Mouse (Mus musculus): ENCODE measurements at regions not wholly inside any gene's neighbourhood (a gene's known extent, or its start where the extent isn't known, plus 50 kb on each side); places are given as distances from the start of the nearest gene placed in this dataset.

- WGBS = 30% methylated on average over 2 of the region's 2 CpGs
- Histone ChIP-seq H3K9ac (no peak overlapping the region), H3K36me3 (replicated peaks; ENCODE audit: control insufficient read depth, insufficient read depth) (no peaks in the 10 kb centered on the region), H3K9me3 (ENCODE audit: control insufficient read depth, low read length) (no peaks in the 10 kb centered on the region), H3K4me1 (replicated peaks; ENCODE audit: control insufficient read depth, insufficient read depth, low read length) (peaks cover 8% of the 10 kb centered on the region; the same call in 1 of the 2 replicates), H3K27me3 (ENCODE audit: control insufficient read depth, insufficient read depth, low read length) (0 out of 2 replicates have a peak, but pooled peaks cover 3% of the 10 kb centered on the region), H3K4me3 (replicated peaks; ENCODE audit: low read length) (no peak overlapping the region), H3K4me2 (replicated peaks) (no peak overlapping the region), H3K27ac (no peak overlapping the region)
- no peak for DNase-seq (ENCODE audit: low spot score)
- ATAC-seq (ENCODE audit: low FRiP score) = no peak
These were observed 111.7 kb downstream of the Cdh26 start for GRCm38 (mm10) chr2:178542032-178542431.

- Histone ChIP-seq H3K4me3 (replicated peaks; ENCODE audit: low read length) (no peak overlapping the region), H3K4me1 (replicated peaks; ENCODE audit: control insufficient read depth, insufficient read depth, low read length) (peaks cover 8% of the 10 kb centered on the region; the same call in 1 of the 2 replicates), H3K36me3 (replicated peaks; ENCODE audit: control insufficient read depth, insufficient read depth) (no peaks in the 10 kb centered on the region), H3K4me2 (replicated peaks) (no peak overlapping the region), H3K27me3 (ENCODE audit: control insufficient read depth, insufficient read depth, low read length) (0 out of 2 replicates have a peak, but pooled peaks cover 3% of the 10 kb centered on the region), H3K9ac (no peak overlapping the region), H3K9me3 (ENCODE audit: control insufficient read depth, low read length) (no peaks in the 10 kb centered on the region), H3K27ac (no peak overlapping the region)
- no peak for DNase-seq (ENCODE audit: low spot score)
- whole genome bisulfite sequencing = 88% methylated on average over 1 of the region's 1 CpGs
- ATAC-seq (ENCODE audit: low FRiP score) = no peak
These were observed 114.1 kb downstream of the Cdh26 start for GRCm38 (mm10) chr2:178544411-178544810.

DNA sequence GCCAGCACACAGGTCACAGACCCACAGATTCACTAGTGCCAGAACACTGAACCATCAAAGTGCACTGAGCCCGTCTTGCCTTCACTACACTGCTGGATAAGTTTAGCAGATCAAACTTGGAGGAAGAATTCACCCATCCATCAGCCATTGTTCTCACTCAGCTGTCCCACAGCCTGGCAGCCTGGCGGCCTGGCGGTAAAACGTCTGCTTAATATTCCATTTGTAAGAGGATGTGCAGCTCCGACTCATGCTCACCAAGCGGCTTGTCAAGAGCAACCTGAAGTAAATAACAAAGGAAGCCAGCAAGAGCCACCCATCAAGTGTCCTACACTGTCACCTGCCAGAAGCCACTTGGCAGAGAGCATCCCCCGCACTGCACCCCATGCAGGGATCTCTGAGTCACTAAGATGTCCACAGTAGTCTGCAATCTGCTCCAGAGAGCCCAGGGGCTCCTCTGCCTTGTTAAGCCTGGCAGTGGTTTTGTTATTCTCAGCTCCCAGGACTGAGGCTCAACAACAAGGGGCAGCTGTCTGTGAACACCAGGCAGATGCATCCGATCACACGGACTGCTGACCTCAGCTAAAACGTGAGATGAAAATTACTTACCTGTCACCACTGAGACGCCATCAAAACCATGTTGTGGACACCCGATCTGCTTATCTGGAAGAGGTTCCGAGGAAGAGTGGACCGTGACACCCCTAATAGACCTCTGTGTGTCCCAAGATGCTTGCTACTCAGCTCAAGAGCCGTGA, 115.4 kb downstream of the Cdh26 start:
- Histone ChIP-seq H3K4me3 (replicated peaks; ENCODE audit: low read length) (no peak overlapping the region), H3K4me1 (replicated peaks; ENCODE audit: control insufficient read depth, insufficient read depth, low read length) (peaks cover 8% of the 10 kb centered on the region; the same call in 1 of the 2 replicates), H3K36me3 (replicated peaks; ENCODE audit: control insufficient read depth, insufficient read depth) (no peaks in the 10 kb centered on the region), H3K4me2 (replicated peaks) (no peak overlapping the region), H3K27ac (no peak overlapping the region), H3K27me3 (ENCODE audit: control insufficient read depth, insufficient read depth, low read length) (0 out of 2 replicates have a peak, but pooled peaks cover 1% of the 10 kb centered on the region), H3K9ac (no peak overlapping the region; the same call in 1 of the 2 replicates), H3K9me3 (ENCODE audit: control insufficient read depth, low read length) (no peaks in the 10 kb centered on the region)
- DNase-seq (ENCODE audit: low spot score) = no peak
- 47% methylated on average over 15 of the region's 15 CpGs for WGBS
- ATAC-seq (ENCODE audit: low FRiP score) = no peak

GRCm38 (mm10) chr2:178546353-178546720, 116.0 kb downstream of the Cdh26 start:
- no peaks in the 10 kb centered on the region for H3K27me3 ChIP-seq (ENCODE audit: control insufficient read depth, insufficient read depth, low read length)
- H3K4me3 ChIP-seq (replicated peaks; ENCODE audit: low read length) = no peak overlapping the region
- H3K4me1 ChIP-seq (replicated peaks; ENCODE audit: control insufficient read depth, insufficient read depth, low read length) = peaks cover 8% of the 10 kb centered on the region; the same call in 1 of the 2 replicates
- no peak for ATAC-seq (ENCODE audit: low FRiP score)
- no peak for DNase-seq (ENCODE audit: low spot score)
- no peak overlapping the region for H3K27ac ChIP-seq
- H3K9ac ChIP-seq = no peak overlapping the region
- H3K9me3 ChIP-seq (ENCODE audit: control insufficient read depth, low read length) = no peaks in the 10 kb centered on the region
- 84% methylated on average over 3 of the region's 3 CpGs for WGBS
- no peak overlapping the region for H3K4me2 ChIP-seq (replicated peaks)
- H3K36me3 ChIP-seq (replicated peaks; ENCODE audit: control insufficient read depth, insufficient read depth) = no peaks in the 10 kb centered on the region

GRCm38 (mm10) chr2:178546888-178547287, 116.6 kb downstream of the Cdh26 start:
- H3K27ac ChIP-seq = no peak overlapping the region
- H3K27me3 ChIP-seq (ENCODE audit: control insufficient read depth, insufficient read depth, low read length) = no peaks in the 10 kb centered on the region
- peaks cover 8% of the 10 kb centered on the region; the same call in 1 of the 2 replicates for H3K4me1 ChIP-seq (replicated peaks; ENCODE audit: control insufficient read depth, insufficient read depth, low read length)
- no peak for DNase-seq (ENCODE audit: low spot score)
- ATAC-seq (ENCODE audit: low FRiP score) = no peak
- WGBS = 86% methylated on average over 3 of the region's 3 CpGs
- H3K4me2 ChIP-seq (replicated peaks) = no peak overlapping the region
- no peaks in the 10 kb centered on the region for H3K36me3 ChIP-seq (replicated peaks; ENCODE audit: control insufficient read depth, insufficient read depth)
- no peak overlapping the region for H3K4me3 ChIP-seq (replicated peaks; ENCODE audit: low read length)
- H3K9me3 ChIP-seq (ENCODE audit: control insufficient read depth, low read length) = no peaks in the 10 kb centered on the region
- H3K9ac ChIP-seq = no peak overlapping the region

DNA sequence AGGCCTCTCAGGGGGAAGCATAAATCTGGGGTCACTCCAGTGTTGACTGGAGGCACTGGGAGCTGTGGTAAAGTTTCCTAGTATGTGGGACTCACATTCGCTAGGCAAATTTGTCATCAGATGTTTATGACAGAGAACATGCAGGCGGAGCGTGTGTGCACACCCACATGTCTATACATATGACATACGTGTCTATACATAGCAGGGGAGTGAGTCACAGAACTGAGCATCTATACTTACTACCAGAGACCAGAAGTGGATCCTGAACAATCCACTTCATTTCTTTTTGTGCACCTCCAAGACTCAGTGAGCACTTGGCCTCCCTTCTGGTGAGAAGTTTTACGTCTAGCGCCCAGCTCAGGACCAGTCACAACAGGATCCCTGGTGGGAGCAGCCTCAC, 118.6 kb downstream of the Cdh26 start:
- ATAC-seq (ENCODE audit: low FRiP score) (no peak), DNase-seq (ENCODE audit: low spot score) (no peak)
- no peak overlapping the region for H3K4me2 ChIP-seq (replicated peaks)

GRCm38 (mm10) chr2:178553736-178554135, 123.4 kb downstream of the Cdh26 start:
- H3K4me2 ChIP-seq (replicated peaks) = no peak overlapping the region
- H3K36me3 ChIP-seq (replicated peaks; ENCODE audit: control insufficient read depth, insufficient read depth) = no peaks in the 10 kb centered on the region
- WGBS = 79% methylated on average over 4 of the region's 4 CpGs
- no peak for DNase-seq (ENCODE audit: low spot score)
- no peak overlapping the region for H3K9ac ChIP-seq
- no peaks in the 10 kb centered on the region for H3K9me3 ChIP-seq (ENCODE audit: control insufficient read depth, low read length)
- no peak overlapping the region for H3K27ac ChIP-seq
- no peaks in the 10 kb centered on the region for H3K27me3 ChIP-seq (ENCODE audit: control insufficient read depth, insufficient read depth, low read length)
- 0 out of 2 replicates have a peak, but pooled peaks cover 4% of the 10 kb centered on the region for H3K4me1 ChIP-seq (replicated peaks; ENCODE audit: control insufficient read depth, insufficient read depth, low read length)
- no peak overlapping the region for H3K4me3 ChIP-seq (replicated peaks; ENCODE audit: low read length)
- ATAC-seq (ENCODE audit: low FRiP score) = no peak

More for the DNA sequence above, 118.6 kb downstream of the Cdh26 start:
- H3K4me1 ChIP-seq (replicated peaks; ENCODE audit: control insufficient read depth, insufficient read depth, low read length) = peaks cover 8% of the 10 kb centered on the region; the same call in 1 of the 2 replicates
- 92% methylated on average over 6 of the region's 6 CpGs for WGBS
- H3K27me3 ChIP-seq (ENCODE audit: control insufficient read depth, insufficient read depth, low read length) = no peaks in the 10 kb centered on the region
- no peak overlapping the region for H3K9ac ChIP-seq
- no peak overlapping the region for H3K4me3 ChIP-seq (replicated peaks; ENCODE audit: low read length)
- no peaks in the 10 kb centered on the region for H3K9me3 ChIP-seq (ENCODE audit: control insufficient read depth, low read length)
- H3K36me3 ChIP-seq (replicated peaks; ENCODE audit: control insufficient read depth, insufficient read depth) = no peaks in the 10 kb centered on the region
- H3K27ac ChIP-seq = no peak overlapping the region

DNA sequence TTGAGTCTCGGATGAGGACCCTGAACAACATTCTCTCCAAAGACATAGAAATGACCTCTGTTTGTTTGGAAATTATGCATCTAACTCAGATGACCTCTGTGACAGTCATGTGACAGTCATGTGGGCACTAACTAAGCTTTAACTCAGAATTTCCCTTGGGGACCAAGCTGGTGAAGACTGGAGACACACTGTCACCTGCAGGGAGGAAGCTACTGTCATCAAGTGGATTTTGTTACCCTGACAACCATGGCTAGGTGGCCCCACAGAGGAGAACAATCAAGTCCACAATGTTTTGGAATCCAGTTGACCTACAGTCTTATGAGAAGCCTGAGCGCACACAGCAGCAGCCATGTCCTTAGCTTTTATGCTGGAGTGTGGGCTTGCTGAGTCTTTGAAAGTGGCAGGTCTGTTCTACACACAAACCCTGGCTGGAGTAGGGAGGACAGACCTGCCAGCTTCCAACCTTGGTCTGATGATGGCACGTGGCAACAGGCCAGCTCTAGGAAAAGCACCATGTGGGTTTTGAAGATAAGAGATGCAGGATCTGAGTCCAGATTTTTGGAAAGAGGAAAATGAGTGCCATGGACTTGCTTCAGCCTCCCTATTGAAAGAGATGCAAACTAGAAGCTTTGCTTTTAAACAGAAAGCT, 125.5 kb downstream of the Cdh26 start:
- no peak for DNase-seq (ENCODE audit: low spot score)
- H3K4me2 ChIP-seq (replicated peaks) = no peak overlapping the region

GRCm38 (mm10) chr2:178557934-178558333, 127.6 kb downstream of the Cdh26 start:
- Histone ChIP-seq H3K4me3 (replicated peaks; ENCODE audit: low read length) (no peak overlapping the region), H3K27me3 (ENCODE audit: control insufficient read depth, insufficient read depth, low read length) (no peaks in the 10 kb centered on the region), H3K4me1 (replicated peaks; ENCODE audit: control insufficient read depth, insufficient read depth, low read length) (0 out of 2 replicates have a peak, but pooled peaks cover 4% of the 10 kb centered on the region), H3K27ac (no peak overlapping the region), H3K4me2 (replicated peaks) (no peak overlapping the region), H3K36me3 (replicated peaks; ENCODE audit: control insufficient read depth, insufficient read depth) (no peaks in the 10 kb centered on the region), H3K9me3 (ENCODE audit: control insufficient read depth, low read length) (no peaks in the 10 kb centered on the region), H3K9ac (no peak overlapping the region)
- ATAC-seq (ENCODE audit: low FRiP score) (no peak), DNase-seq (ENCODE audit: low spot score) (no peak)
- 65% methylated on average over 9 of the region's 9 CpGs for WGBS

More for the DNA sequence above, 125.5 kb downstream of the Cdh26 start:
- no peaks in the 10 kb centered on the region for H3K36me3 ChIP-seq (replicated peaks; ENCODE audit: control insufficient read depth, insufficient read depth)
- WGBS = 64% methylated on average over 3 of the region's 3 CpGs
- H3K27me3 ChIP-seq (ENCODE audit: control insufficient read depth, insufficient read depth, low read length) = no peaks in the 10 kb centered on the region
- no peak overlapping the region for H3K27ac ChIP-seq
- no peak for ATAC-seq (ENCODE audit: low FRiP score)
- H3K9me3 ChIP-seq (ENCODE audit: control insufficient read depth, low read length) = no peaks in the 10 kb centered on the region
- no peak overlapping the region for H3K4me3 ChIP-seq (replicated peaks; ENCODE audit: low read length)
- H3K9ac ChIP-seq = no peak overlapping the region
- H3K4me1 ChIP-seq (replicated peaks; ENCODE audit: control insufficient read depth, insufficient read depth, low read length) = 0 out of 2 replicates have a peak, but pooled peaks cover 4% of the 10 kb centered on the region

Data from hindbrain, embryonic 14.5 days (tissue).